Mouse (Mus musculus): ENCODE data around the gene Zfp933. TPM values are rescaled to one million over a fixed set of nuclear protein-coding genes. Genes with fewer than 3 reads are reported as not detected.
"Not testable (repeated sequence)": the region's sequence is repeated elsewhere in the genome, so short reads cannot be mapped to it uniquely, and the experiment has no call there.

Gene Zfp933
- polyA plus RNA-seq, 1 experiment from 2014 or later = 4.8 TPM

GRCm38 (mm10) chr4:147808483-147808882, 39.7 kb downstream of the Zfp933 start:
- not testable (repeated sequence) for H3K9ac ChIP-seq (replicated peaks; ENCODE audit: low read depth); H3K4me3 ChIP-seq (ENCODE audit: low read depth, low read length); H3K36me3 ChIP-seq (ENCODE audit: insufficient read depth, low read length); H3K4me1 ChIP-seq (ENCODE audit: insufficient read depth, low read depth, low read length); H3K9me3 ChIP-seq (ENCODE audit: low read length); H3K27ac ChIP-seq (ENCODE audit: low read length); H3K27me3 ChIP-seq (replicated peaks; ENCODE audit: insufficient read depth, low read length)
- DNase-seq (ENCODE audit: low spot score) (peak; percentile 33), ATAC-seq (peak; percentile 89)
- WGBS = 58% methylated on average over 4 of the region's 4 CpGs
- H3K4me2 ChIP-seq (replicated peaks; ENCODE audit: low read depth, low read length) = peak overlapping the region; percentile 58; the same call in 1 of the 2 replicates
- peak; percentile 82 for TF ChIP-seq EP300 (IDR thresholded peaks at IDR 0.05)

- not testable (repeated sequence) for H3K27ac ChIP-seq (ENCODE audit: low read length); DNase-seq (ENCODE audit: low spot score); ATAC-seq; H3K4me2 ChIP-seq (replicated peaks; ENCODE audit: low read depth, low read length); H3K27me3 ChIP-seq (replicated peaks; ENCODE audit: insufficient read depth, low read length); H3K9me3 ChIP-seq (ENCODE audit: low read length); H3K36me3 ChIP-seq (ENCODE audit: insufficient read depth, low read length); H3K4me1 ChIP-seq (ENCODE audit: insufficient read depth, low read depth, low read length); H3K4me3 ChIP-seq (ENCODE audit: low read depth, low read length); H3K9ac ChIP-seq (replicated peaks; ENCODE audit: low read depth)
- 89% methylated on average over 1 of the region's 1 CpGs for WGBS
Measured at GRCm38 (mm10) chr4:147795308-147795707, 52.9 kb downstream of the Zfp933 start.

DNA sequence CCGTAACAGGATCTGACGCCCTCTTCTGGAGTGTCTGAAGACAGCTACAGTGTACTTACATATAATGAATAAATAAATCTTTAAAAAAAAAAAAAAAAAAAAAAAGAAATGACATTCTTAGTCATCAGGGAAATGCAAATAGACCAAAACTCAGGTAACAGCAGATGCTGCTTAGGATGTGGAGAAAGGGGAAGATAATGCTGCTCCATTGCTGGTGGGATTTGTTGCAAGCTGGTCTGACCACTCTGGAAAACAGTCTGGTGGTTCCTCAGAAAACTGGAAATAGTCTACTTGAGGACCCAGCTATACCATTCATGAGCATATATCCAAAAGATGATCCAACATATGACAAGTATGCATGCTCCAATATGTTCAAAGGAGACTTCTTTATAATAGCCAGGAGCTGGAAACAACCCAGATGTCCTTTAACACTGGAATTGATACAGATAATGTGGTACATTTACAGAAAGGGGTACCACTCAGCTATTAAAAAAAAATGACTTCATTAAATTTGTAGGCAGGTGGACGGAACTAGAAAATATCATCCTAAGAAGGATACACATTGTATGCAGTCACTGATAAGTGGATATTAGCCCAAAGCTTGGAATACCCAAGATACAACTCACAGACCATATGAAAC, 54.0 kb downstream of the Zfp933 start:
- not testable (repeated sequence) for H3K9me3 ChIP-seq (ENCODE audit: low read length); H3K36me3 ChIP-seq (ENCODE audit: insufficient read depth, low read length); H3K4me3 ChIP-seq (ENCODE audit: low read depth, low read length); H3K9ac ChIP-seq (replicated peaks; ENCODE audit: low read depth); ATAC-seq; H3K27ac ChIP-seq (ENCODE audit: low read length); H3K4me1 ChIP-seq (ENCODE audit: insufficient read depth, low read depth, low read length); H3K27me3 ChIP-seq (replicated peaks; ENCODE audit: insufficient read depth, low read length); H3K4me2 ChIP-seq (replicated peaks; ENCODE audit: low read depth, low read length); DNase-seq (ENCODE audit: low spot score)
- WGBS = 84% methylated on average over 1 of the region's 3 CpGs

DNA sequence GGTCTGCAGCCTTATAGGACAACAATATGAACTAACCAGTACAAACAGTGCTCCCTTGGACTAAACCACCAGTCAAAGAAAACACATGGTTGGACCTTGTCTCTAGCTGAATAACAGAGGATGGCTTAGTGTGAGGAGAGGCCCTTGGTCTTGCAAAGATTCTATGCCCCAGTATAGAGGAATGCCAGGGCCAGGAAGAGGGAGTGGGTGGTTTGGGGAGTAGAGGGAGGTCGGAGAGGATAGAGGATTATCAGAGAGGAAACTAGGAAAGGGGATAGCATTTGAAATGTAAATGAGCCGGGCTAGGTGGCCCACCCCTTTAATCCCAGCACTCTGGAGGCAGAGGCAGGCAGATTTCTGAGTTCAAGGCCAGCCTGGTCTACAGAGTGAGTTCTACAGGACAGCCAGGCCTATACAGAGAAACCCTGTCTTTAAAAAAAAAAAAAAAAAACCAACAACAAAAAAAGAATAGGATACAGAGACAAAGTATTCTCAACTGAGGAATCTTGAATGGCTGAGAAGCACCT, 54.7 kb downstream of the Zfp933 start:
- H3K4me1 ChIP-seq (ENCODE audit: insufficient read depth, low read depth, low read length); H3K27ac ChIP-seq (ENCODE audit: low read length); H3K9ac ChIP-seq (replicated peaks; ENCODE audit: low read depth); DNase-seq (ENCODE audit: low spot score); H3K36me3 ChIP-seq (ENCODE audit: insufficient read depth, low read length); H3K4me2 ChIP-seq (replicated peaks; ENCODE audit: low read depth, low read length); H3K9me3 ChIP-seq (ENCODE audit: low read length); ATAC-seq; H3K27me3 ChIP-seq (replicated peaks; ENCODE audit: insufficient read depth, low read length); H3K4me3 ChIP-seq (ENCODE audit: low read depth, low read length): not testable (repeated sequence)
- WGBS = 55% methylated on average over 2 of the region's 2 CpGs

DNA sequence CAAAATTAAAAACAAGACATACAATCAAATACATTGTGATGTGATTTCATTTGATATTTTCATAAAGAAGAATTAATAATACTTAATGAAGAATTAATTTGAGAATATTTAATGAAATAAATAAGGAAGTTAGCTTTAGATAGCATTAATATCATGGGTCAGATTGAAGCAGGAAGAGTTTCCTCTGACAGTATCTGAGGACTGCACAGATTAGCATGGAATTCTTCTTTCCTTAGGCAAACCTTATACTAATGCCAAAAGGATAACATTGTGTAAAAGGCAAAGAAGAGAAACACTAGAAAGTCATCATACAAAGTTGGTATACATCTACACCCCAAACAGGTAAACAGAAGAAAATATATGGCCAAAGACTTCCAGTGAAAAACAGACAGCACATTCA, 56.4 kb downstream of the Zfp933 start:
- H3K4me3 ChIP-seq (ENCODE audit: low read depth, low read length); H3K36me3 ChIP-seq (ENCODE audit: insufficient read depth, low read length); H3K9ac ChIP-seq (replicated peaks; ENCODE audit: low read depth); DNase-seq (ENCODE audit: low spot score); ATAC-seq; H3K4me1 ChIP-seq (ENCODE audit: insufficient read depth, low read depth, low read length); H3K4me2 ChIP-seq (replicated peaks; ENCODE audit: low read depth, low read length); H3K27ac ChIP-seq (ENCODE audit: low read length); H3K9me3 ChIP-seq (ENCODE audit: low read length); H3K27me3 ChIP-seq (replicated peaks; ENCODE audit: insufficient read depth, low read length): not testable (repeated sequence)

Other genes starting within 250 kb of the Zfp933 start
- gene Zfp979, start 205.9 kb downstream of the Zfp933 start, polyA plus RNA-seq (2015; fragmentation: Nextera tagmentation; extraction: Ambion mirVana) = 3.3 and 4.1 TPM in 2 replicates
- not detected in 2 replicates for gene Zfp534, start 145.8 kb downstream of the Zfp933 start, polyA plus RNA-seq (2015; fragmentation: Nextera tagmentation; extraction: Ambion mirVana)
- gene Zfp984, start 38.6 kb downstream of the Zfp933 start, polyA plus RNA-seq (2015; fragmentation: Nextera tagmentation; extraction: Ambion mirVana) = 6.8 and 8.0 TPM in 2 replicates
- gene Miip, start 20.4 kb upstream of the Zfp933 start, polyA plus RNA-seq (2015; fragmentation: Nextera tagmentation; extraction: Ambion mirVana) = 28.5 and 28.6 TPM in 2 replicates
- gene Fv1, start 20.6 kb upstream of the Zfp933 start, polyA plus RNA-seq (2015; fragmentation: Nextera tagmentation; extraction: Ambion mirVana) = 1.9 and 2.4 TPM in 2 replicates
- gene Mfn2, start 56.3 kb upstream of the Zfp933 start, polyA plus RNA-seq (2015; fragmentation: Nextera tagmentation; extraction: Ambion mirVana) = 19.7 and 22.5 TPM in 2 replicates
- 40.8 and 43.2 TPM in 2 replicates for gene Plod1, start 88.4 kb upstream of the Zfp933 start, polyA plus RNA-seq (2015; fragmentation: Nextera tagmentation; extraction: Ambion mirVana)
- gene 2510039O18Rik, start 92.5 kb upstream of the Zfp933 start, polyA plus RNA-seq (2015; fragmentation: Nextera tagmentation; extraction: Ambion mirVana) = 16.4 and 16.5 TPM in 2 replicates
- not detected in 2 replicates for gene Nppb, start 137.4 kb upstream of the Zfp933 start, polyA plus RNA-seq (2015; fragmentation: Nextera tagmentation; extraction: Ambion mirVana)
- 1.6 and 2.8 TPM in 2 replicates for gene Nppa, start 152.4 kb upstream of the Zfp933 start, polyA plus RNA-seq (2015; fragmentation: Nextera tagmentation; extraction: Ambion mirVana)
- 3.5 and 4.1 TPM in 2 replicates for gene Clcn6, start 190.5 kb upstream of the Zfp933 start, polyA plus RNA-seq (2015; fragmentation: Nextera tagmentation; extraction: Ambion mirVana)
- 14.0 and 14.2 TPM in 2 replicates for gene Mthfr, start 190.7 kb upstream of the Zfp933 start, polyA plus RNA-seq (2015; fragmentation: Nextera tagmentation; extraction: Ambion mirVana)
- 20.7 and 22.0 TPM in 2 replicates for gene Agtrap, start 239.7 kb upstream of the Zfp933 start, polyA plus RNA-seq (2015; fragmentation: Nextera tagmentation; extraction: Ambion mirVana)

Measured in lung, postnatal 0 days (tissue).